Mouse (Mus musculus) right cerebral cortex, adult 2 months (tissue): ENCODE measurements around the gene Vsig8.

ENCODE experiments used
- DNase-seq, 2 experiments: peaks; one replicate each; pipeline ENCODE4 v3.0.0; 2021 to 2022; ENCODE audit warnings: low spot score in 2 of 2

Gene Vsig8

GRCm38 (mm10) chr1:172590385-172590784 is 34.6 kb downstream of the Vsig8 start, which contains the start of gene Slamf8:
Gene Slamf8 (minus strand): TSS chr1:172590568.
- DNase-seq, result peak in 1 of 2 experiments; percentile 25

GRCm38 (mm10) chr1:172593321-172593720 is 37.6 kb downstream of the Vsig8 start:
- DNase-seq, result no peak

- DNase-seq, result no peak
Measured at GRCm38 (mm10) chr1:172593956-172594355, 38.2 kb downstream of the Vsig8 start.

- DNase-seq, result peak; percentile 48 to 50
Measured at GRCm38 (mm10) chr1:172594495-172594894, 38.8 kb downstream of the Vsig8 start.

GRCm38 (mm10) chr1:172602326-172602725 is 46.6 kb downstream of the Vsig8 start, which contains the start of gene Fcrl6:
Gene Fcrl6 (minus strand): TSS chr1:172602551.
- DNase-seq, result no peak

- no peak for DNase-seq
Measured at GRCm38 (mm10) chr1:172611304-172611703, 55.6 kb downstream of the Vsig8 start.

- DNase-seq, result no peak
Measured at GRCm38 (mm10) chr1:172612745-172613144, 57.0 kb downstream of the Vsig8 start.
